Mouse (Mus musculus) cerebellum, adult 11 months (tissue): ENCODE measurements around the gene Vipr1.

Source experiments
- DNase-seq: peaks from one replicate; pipeline ENCODE4 v3.0.0; 2022

The Vipr1 gene

DNA sequence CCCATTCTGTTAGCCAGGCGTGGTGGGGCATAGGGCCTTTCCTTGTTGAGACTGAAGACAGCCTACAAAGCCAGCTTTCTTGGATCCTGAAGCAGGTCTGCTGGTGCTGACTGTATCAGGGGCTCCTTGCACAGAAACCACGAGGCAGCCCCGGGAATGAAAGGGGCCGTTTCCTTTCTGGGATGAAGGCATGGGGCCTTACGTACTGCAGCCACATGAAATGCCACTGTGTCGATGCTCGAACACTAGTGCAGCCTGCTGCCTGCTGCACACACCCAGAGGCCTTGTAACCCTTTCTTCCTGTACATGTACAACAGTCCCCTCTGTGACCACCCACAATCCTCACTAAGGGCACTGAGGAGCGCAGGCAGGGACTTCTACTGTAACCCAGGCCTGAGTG lies 38.7 kb downstream of the Vipr1 start:
- no peak for DNase-seq

DNA sequence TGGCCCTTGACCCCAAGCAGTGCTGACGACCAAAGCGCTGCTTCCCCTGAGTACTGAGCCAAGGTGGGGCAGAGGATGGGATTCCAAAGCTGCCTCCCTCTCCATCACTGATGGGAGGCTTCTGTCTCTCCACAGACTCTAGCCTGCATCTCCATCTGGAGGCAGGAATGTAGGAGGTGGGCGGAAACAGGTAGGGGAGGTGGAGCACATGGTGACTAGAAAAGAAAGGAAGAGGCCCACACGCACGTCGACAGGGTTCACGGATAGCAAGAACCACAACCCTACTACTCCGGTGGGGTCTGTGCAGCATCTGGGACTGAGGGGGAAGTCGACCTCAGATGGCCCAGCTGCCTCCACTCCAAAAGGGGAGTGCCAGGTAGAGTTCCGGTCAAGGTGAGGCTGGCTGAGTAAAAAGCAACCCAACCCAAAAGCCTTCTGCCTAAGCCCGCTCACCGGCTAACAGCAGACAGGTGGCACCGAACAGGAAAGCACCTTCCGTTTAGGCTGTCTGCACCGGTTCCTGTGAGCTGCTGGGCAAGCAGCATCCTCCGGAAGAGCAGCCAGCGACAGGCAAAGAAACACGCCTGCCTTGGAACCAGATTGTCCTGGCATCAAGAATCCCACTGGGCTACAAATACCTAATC lies 39.6 kb downstream of the Vipr1 start:
- no peak for DNase-seq

DNA sequence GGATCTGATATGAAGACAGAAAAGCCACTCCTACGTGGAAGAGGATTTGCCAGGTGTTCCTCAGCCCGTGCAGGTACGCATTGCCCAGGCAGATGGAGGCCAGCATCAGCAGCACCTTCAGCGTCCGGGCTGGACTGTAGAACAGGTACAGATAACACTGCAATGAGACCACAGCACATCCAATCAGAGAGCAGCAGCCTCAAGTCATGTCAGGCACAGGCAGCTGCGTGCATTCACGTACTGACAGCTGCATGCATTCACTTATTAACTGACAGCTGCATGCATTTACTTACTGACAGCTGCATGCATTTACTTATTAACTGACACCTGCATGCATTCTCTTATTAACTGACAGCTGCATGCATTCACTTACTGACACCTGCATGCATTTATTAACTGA lies 42.2 kb downstream of the Vipr1 start:
- DNase-seq: no peak

DNA sequence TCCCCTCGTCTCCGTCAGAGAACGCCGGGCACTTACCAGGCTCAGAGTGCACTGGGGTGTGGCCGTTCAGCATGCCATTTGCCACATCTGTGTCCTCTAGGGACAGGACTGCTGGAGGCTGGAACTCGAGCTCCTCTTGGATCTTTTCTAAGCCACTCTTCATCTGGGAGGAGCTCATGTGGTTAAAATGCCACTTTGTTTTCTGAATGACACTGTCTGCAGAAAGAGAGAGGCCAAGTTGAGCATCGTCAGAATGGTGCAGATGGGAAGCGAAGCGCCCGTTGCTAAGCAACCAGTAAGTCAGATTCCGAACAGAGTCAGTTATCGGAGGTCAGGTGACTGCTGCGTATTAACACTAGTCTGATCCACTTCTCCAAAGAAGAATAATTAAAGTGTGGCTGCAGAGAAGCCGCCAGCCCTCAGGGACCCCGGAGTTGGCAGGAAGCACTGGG lies 47.7 kb downstream of the Vipr1 start:
- DNase-seq: no peak

- no peak for DNase-seq
Measured at GRCm38 (mm10) chr9:121690734-121691133, 48.2 kb downstream of the Vipr1 start.

DNA sequence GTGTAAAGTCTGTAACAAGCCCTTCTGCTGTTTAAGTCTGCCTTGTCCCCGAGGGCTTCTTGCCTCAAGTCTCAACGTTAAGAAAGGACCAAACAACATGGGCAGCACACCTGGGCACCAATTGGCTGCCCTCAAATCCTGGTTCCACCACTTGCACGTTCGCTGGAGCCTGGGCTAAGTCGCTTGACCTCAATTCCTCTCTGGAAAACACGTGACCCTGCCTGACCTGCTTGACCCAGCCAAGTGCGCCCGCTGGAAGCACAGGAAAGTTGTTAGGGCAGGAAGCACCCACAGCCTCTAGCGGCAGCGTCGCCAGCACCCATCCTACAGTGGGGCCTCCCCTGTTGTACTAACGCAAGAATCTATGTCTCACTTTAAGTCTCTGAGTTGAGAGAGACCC lies 52.2 kb downstream of the Vipr1 start:
- no peak for DNase-seq

DNA sequence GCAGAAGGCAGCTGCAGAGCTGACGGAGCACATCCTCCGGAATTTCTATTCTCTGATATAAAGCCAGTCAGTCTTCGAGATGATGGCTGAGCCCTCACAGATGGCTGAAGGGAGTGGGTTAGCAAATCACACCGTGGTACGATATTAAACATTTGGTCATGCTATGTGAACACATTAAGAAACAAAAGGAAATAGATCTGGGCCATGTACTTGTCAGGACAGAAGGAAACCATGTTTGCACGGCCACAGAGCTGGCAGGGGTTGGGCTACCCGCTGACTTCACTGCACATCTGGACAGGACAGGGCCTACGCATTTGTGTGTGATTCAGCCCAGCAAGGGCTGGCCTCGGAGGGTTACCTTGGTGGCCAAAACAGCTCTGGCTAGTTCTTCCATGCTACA lies 54.1 kb downstream of the Vipr1 start:
- DNase-seq: no peak

DNA sequence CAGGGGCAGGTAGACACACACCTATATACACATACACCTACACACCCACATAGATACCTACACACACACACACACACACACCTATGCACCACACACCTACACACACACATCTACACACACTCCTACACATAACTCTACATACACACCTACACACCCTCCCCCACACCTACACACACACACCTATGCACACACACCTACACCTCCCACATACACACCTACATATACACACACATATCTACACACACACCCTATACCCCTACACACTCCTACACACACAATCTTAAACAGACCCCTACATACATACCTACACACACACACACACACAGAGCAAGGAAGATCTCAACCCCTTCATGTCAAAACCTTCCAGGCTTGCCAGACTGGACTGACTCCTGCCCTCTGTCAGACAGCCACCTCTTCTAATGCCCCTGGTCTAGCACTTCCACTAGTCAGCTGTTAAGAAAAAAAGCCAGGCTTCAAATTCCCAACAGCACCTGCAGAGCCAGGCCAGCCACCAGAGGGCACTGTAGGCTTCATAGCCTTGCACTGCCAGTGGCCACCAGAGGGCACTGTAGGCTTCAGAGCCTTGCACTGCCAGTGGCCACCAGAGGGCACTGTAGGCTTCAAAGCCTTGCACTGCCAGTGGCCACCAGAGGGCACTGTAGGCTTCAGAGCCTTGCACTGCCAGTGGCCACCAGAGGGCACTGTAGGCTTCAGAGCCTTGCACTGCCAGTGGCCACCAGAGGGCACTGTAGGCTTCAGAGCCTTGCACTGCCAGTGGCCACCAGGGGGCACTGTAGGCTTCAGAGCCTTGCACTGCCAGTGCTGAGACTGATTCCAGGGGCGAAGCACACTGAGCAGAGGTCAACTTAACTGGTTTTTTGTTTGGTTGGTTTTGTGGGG lies 54.9 kb downstream of the Vipr1 start:
- DNase-seq: peak; percentile 46

- DNase-seq: no peak
Measured at GRCm38 (mm10) chr9:121704261-121704645, 61.7 kb downstream of the Vipr1 start.

- DNase-seq: peak; percentile 81
Measured at GRCm38 (mm10) chr9:121704646-121705625, 62.4 kb downstream of the Vipr1 start, which contains the start of gene Sec22c. Sec22c (minus strand) TSS chr9:121705490.

GRCm38 (mm10) chr9:121706029-121706675 lies 63.6 kb downstream of the Vipr1 start:
- no peak for DNase-seq

DNA sequence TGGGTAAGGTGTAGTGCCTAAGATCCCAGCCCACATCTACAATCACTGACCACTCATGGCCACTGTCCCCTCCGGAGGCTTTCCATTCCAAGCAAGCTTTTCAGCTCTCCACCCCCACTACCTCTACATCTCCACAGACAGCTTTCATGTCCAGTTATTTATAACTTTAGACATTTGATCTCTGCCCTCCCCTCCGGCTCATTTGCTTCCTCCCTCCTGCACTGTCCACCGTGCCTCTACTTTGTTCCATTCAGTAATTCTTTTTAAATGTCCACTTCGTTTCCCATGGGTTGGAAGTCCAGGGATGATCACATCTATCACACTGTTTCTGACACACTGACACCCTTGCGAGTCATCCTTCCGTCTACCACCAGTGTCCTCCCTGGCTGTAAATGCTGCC lies 65.3 kb downstream of the Vipr1 start:
- no peak for DNase-seq

DNA sequence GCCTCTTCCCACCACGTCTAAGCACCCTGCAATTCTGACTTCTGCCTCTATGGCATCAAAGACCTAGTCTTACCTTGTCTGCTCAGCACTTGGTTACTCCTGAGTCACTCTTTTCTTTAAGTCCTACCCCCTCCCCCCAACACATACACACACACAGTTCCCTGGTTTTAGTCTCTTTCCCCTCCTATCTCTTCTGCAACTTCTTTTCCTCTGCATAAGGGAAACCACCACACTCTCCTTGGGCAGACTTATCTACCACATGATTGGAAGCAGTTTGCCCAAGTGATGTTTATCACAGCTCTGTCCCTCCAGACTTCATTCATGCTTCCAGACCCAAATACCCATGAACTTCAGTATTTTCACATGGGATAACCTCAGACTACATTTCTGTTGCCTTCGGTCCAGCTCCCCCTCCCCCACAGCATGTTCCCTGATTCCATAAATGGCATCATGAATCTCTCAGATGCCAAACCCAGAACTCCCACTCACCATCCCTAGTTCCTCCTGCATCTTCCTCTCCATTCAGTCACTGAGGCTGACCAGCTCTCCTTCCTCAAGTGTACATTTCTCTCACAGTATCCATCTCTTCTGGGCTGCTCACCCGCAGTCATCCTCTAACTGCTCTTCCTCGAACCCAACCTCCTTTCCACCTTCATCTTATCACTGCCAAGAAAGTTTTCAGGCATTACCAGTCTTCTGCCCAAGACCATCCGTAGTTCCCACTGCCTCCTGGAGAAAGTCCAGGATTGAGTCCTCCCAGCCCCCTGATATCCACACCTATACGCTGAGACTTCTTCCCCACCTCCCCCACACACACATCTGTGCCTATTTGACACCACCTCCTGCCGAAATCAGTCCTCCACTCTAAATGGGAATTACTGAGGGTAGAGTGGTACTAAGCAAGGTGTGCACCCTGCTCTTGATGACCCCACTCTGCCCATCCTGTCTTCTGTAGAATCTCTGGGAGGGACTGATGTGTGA lies 66.3 kb downstream of the Vipr1 start:
- DNase-seq: no peak

- peak; percentile 96 for DNase-seq
Measured at GRCm38 (mm10) chr9:121709898-121710583, 67.5 kb downstream of the Vipr1 start, which contains the start of gene Ss18l2. Ss18l2 (plus strand) TSS chr9:121710329.

DNA sequence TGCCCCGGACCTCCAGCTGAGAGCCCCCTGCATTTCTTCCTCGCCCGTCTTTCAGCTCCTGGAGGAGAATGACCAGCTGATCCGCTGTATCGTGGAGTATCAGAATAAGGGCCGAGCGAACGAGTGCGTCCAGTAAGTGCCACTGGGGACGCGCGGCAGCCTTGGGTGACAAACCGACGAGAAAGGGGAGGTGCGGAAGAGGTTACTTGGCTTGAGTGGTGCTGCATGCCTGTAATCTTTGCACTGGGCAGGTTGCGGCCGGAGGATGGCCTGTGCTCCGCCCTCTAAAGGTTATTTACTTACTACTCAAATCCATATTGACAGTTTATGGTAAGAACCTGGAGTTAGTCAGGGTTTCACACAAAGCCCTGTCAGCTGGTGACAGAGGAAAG lies 68.1 kb downstream of the Vipr1 start:
- DNase-seq: no peak

DNA sequence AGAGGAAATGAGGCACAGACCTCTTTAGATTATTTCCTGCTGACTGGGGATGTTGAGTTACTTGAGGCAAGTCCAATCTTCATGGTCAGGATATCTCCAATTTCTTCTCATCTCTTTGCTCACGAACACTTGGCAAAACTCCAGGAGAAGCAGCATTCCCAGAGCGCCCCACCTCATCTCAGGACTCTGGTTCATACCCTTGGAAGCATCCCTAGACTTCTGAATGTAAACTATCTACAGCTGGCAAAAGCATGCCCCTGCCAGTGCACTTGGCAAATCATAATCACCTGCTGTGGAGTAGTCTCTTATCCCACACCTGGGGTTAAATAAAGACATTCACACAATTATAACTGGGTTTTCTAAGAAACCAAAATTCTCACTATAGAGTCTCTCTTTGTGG lies 74.5 kb downstream of the Vipr1 start:
- DNase-seq: no peak

DNA sequence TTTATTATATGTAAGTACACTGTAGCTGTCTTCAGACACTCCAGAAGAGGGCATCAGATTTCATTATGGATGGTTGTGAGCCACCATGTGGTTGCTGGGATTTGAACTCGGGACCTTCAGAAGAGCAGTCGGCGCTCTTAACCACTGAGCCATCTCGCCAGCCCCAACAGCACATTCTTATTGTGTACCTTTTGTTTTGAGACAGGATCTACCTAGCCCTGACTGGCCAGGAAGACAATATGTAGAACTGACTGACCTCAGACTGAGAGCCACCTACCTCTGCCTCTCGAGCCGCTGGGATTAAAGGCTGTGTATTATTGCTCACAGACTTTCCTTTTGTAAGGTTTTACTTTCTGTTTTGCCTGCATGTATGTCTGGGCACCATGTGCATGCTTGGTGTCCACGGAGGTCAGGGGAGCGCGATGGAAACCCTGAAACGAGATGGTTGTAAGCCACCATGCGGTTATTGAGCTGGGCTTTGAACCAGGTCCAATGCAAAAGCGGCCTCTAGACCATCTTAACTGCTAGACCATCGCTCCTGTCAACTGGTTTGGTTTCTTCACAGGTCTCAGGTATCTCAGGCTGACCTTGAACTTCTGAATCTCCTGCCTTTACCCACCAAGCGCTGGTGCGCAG lies 75.7 kb downstream of the Vipr1 start:
- DNase-seq: no peak

DNA sequence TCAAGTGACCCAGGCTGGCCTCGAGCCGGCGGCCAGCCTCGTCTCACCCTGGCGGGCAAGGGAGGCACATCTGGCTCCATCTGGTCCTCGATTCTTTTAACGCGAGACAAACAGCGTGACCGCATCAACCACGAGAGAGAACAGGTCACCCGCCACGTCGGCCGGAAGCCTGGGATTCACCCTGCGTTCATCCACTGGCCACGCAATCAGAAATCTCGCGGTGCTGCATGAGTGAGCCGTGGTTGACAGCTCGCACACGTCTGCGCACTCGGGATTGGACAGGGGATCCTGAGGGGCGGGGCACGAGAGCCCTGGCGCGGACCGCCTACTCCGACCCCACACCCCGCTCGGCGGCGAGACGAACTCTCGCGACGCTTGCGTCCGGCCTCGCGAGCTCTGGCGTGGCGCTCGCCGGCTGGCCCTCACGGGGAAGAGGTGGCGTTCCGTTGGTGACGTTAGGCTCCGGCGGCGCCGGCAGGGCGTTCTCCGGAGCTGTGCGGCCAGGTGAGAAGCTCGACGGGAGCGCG lies 76.3 kb downstream of the Vipr1 start, which contains the start of gene Nktr:
Nktr (plus strand) TSS at position 378 of the 527 bp plus-strand sequence.
- DNase-seq: peak; percentile 98
